Mouse (Mus musculus) layer of hippocampus, adult 9-11 months (tissue): ENCODE results near the gene Ssr2.

Source experiments
- DNase-seq: peaks from one replicate; pipeline ENCODE4 v3.0.0; 2022

The Ssr2 gene

GRCm38 (mm10) chr3:88625531-88625930, 49.9 kb downstream of the Ssr2 start:
- no peak for DNase-seq

- peak; percentile 78 for DNase-seq
Observed at GRCm38 (mm10) chr3:88626316-88626715, 50.6 kb downstream of the Ssr2 start.

- no peak for DNase-seq
Observed at GRCm38 (mm10) chr3:88627114-88627513, 51.4 kb downstream of the Ssr2 start.

GRCm38 (mm10) chr3:88627535-88627934, 51.9 kb downstream of the Ssr2 start:
- no peak for DNase-seq

- no peak for DNase-seq
Observed at GRCm38 (mm10) chr3:88628766-88629165, 53.1 kb downstream of the Ssr2 start.

- DNase-seq, result peak; percentile 93
Observed at GRCm38 (mm10) chr3:88629244-88629643, 53.6 kb downstream of the Ssr2 start.

GRCm38 (mm10) chr3:88630018-88630417, 54.3 kb downstream of the Ssr2 start:
- DNase-seq, result peak; percentile 51

GRCm38 (mm10) chr3:88630849-88631341, 55.2 kb downstream of the Ssr2 start:
- peak; percentile 78 for DNase-seq

GRCm38 (mm10) chr3:88631921-88632587, 56.4 kb downstream of the Ssr2 start:
- no peak for DNase-seq

GRCm38 (mm10) chr3:88633056-88633455, 57.4 kb downstream of the Ssr2 start:
- no peak for DNase-seq

- DNase-seq, result no peak
Observed at GRCm38 (mm10) chr3:88635506-88636275, 60.0 kb downstream of the Ssr2 start.

- no peak for DNase-seq
Observed at GRCm38 (mm10) chr3:88636555-88636986, 60.9 kb downstream of the Ssr2 start.

- no peak for DNase-seq
Observed at GRCm38 (mm10) chr3:88637134-88637533, 61.5 kb downstream of the Ssr2 start.
